Mouse (Mus musculus) lung, embryonic 16.5 days (tissue): ENCODE data around the gene Rusc2. TPM values are rescaled to one million over a fixed set of nuclear protein-coding genes. Genes with fewer than 3 reads are reported as not detected.

ENCODE experiments used
- ATAC-seq: fragments of 200-750 bp; cut with Nextera tagmentation; 2 replicates; pipeline ENCODE4 v1.8.0; 2017; ENCODE audit warnings: low read depth, mild to moderate bottlenecking, moderate library complexity
- H3K27ac ChIP-seq: fragments of 300-500 bp; sonication (generic); 2 replicates; pipeline ENCODE4 v1.5.1; 2014; ENCODE audit warnings: mild to moderate bottlenecking, control low read depth, low read length
- H3K27me3 ChIP-seq: fragments of 300-500 bp; sonication (generic); 2 replicates; pipeline ENCODE4 v1.6.1; 2014; ENCODE audit warnings: low read depth, low read length, mixed read lengths; ENCODE audit not compliant: control insufficient read depth, insufficient read depth
- H3K36me3 ChIP-seq: fragments of 300-500 bp; sonication (generic); 2 replicates; pipeline ENCODE4 v1.6.1; 2014; ENCODE audit warnings: low read length; ENCODE audit not compliant: control insufficient read depth, insufficient read depth
- H3K4me1 ChIP-seq: fragments of 300-500 bp; sonication (generic); replicated peaks from 2 replicates; pipeline ENCODE4 v1.6.1; 2014; ENCODE audit warnings: low read length, mixed read lengths; ENCODE audit not compliant: control insufficient read depth, insufficient read depth
- H3K4me2 ChIP-seq: fragments of 300-500 bp; sonication (generic); 2 replicates; pipeline ENCODE4 v1.6.1; 2014; ENCODE audit warnings: low read depth, low read length, control low read depth
- H3K4me3 ChIP-seq: fragments of 300-500 bp; sonication (generic); 2 replicates; pipeline ENCODE4 v1.5.1; 2014; ENCODE audit warnings: mild to moderate bottlenecking, low read length, control low read depth
- H3K9ac ChIP-seq: fragments of 300-500 bp; sonication (generic); 2 replicates; pipeline ENCODE4 v1.6.1; 2014; ENCODE audit warnings: low read length, control low read depth
- H3K9me3 ChIP-seq: fragments of 300-500 bp; sonication (generic); 2 replicates; pipeline ENCODE4 v1.6.1; 2016; ENCODE audit warnings: low read length; ENCODE audit not compliant: control insufficient read depth
- WGBS: fragments of 180-500 bp; shearing (Covaris S2); extraction: QIAGEN DNeasy Blood & Tissue Kit; methylation state at CpG from one replicate; pipeline ENCODE4 v1.1.7; 2014; 5-methylcytosine and 5-hydroxymethylcytosine counted together
- polyA plus RNA-seq: library from polyadenylated mRNA; unstranded; fragments of >200 nt; fragmentation: Nextera tagmentation; extraction: Ambion mirVana; gene quantifications from 2 replicates; pipeline ENCODE4 v1.2.1, GENCODE M21; 2015

Gene Rusc2
- polyA plus RNA-seq, 1 experiment from 2014 or later, result 15.1 TPM

GRCm38 (mm10) chr4:43402212-43402611 lies 20.4 kb downstream of the Rusc2 start:
- Histone ChIP-seq H3K9me3 (no peaks in the 10 kb centered on the region), H3K27me3 (no peaks in the 10 kb centered on the region), H3K4me3 (no peak overlapping the region), H3K4me1 (peaks cover 48% of the 10 kb centered on the region), H3K36me3 (no peaks in the 10 kb centered on the region), H3K4me2 (no peak overlapping the region), H3K27ac (no peak overlapping the region), H3K9ac (no peak overlapping the region)
- 62% methylated on average over 9 of the region's 9 CpGs for WGBS
- ATAC-seq, result no peak

- Histone ChIP-seq H3K9me3 (no peaks in the 10 kb centered on the region), H3K4me3 (no peak overlapping the region), H3K9ac (no peak overlapping the region), H3K4me1 (peaks cover 34% of the 10 kb centered on the region), H3K4me2 (no peak overlapping the region), H3K27ac (no peak overlapping the region), H3K36me3 (no peaks in the 10 kb centered on the region), H3K27me3 (no peaks in the 10 kb centered on the region)
- no peak for ATAC-seq
- 90% methylated on average over 10 of the region's 10 CpGs for WGBS
Measured at GRCm38 (mm10) chr4:43404697-43405096, 22.9 kb downstream of the Rusc2 start.

- Histone ChIP-seq H3K4me2 (peak overlapping the region; percentile 64), H3K9me3 (no peaks in the 10 kb centered on the region), H3K27ac (peak overlapping the region; percentile 92), H3K4me3 (peak overlapping the region; percentile 48), H3K27me3 (no peaks in the 10 kb centered on the region), H3K36me3 (no peaks in the 10 kb centered on the region), H3K4me1 (peaks cover 17% of the 10 kb centered on the region), H3K9ac (peak overlapping the region; percentile 66)
- 2% methylated on average over 28 of the region's 28 CpGs for WGBS
- ATAC-seq, result peak; percentile 98
Measured at GRCm38 (mm10) chr4:43406162-43406971, 24.6 kb downstream of the Rusc2 start.

- Histone ChIP-seq H3K9ac (peak overlapping the region; percentile 66), H3K36me3 (no peaks in the 10 kb centered on the region), H3K4me1 (peaks cover 15% of the 10 kb centered on the region), H3K4me3 (peak overlapping the region; percentile 48), H3K4me2 (peak overlapping the region; percentile 64), H3K27me3 (no peaks in the 10 kb centered on the region), H3K9me3 (no peaks in the 10 kb centered on the region), H3K27ac (peak overlapping the region; percentile 92)
- WGBS, result 70% methylated on average over 12 of the region's 12 CpGs
- no peak for ATAC-seq
Measured at GRCm38 (mm10) chr4:43407071-43407920, 25.5 kb downstream of the Rusc2 start.

- Histone ChIP-seq H3K4me1 (peaks cover 29% of the 10 kb centered on the region), H3K27ac (no peak overlapping the region), H3K9me3 (no peaks in the 10 kb centered on the region), H3K4me2 (no peak overlapping the region), H3K4me3 (no peak overlapping the region), H3K27me3 (no peaks in the 10 kb centered on the region), H3K36me3 (peaks cover 20% of the 10 kb centered on the region), H3K9ac (no peak overlapping the region)
- WGBS, result 86% methylated on average over 12 of the region's 14 CpGs
- no peak for ATAC-seq
Measured at GRCm38 (mm10) chr4:43414761-43415160, 33.0 kb downstream of the Rusc2 start.

GRCm38 (mm10) chr4:43415221-43416070 lies 33.7 kb downstream of the Rusc2 start:
- H3K27ac ChIP-seq, result no peak overlapping the region
- H3K4me1 ChIP-seq, result peaks cover 34% of the 10 kb centered on the region
- 90% methylated on average over 29 of the region's 29 CpGs for WGBS
- H3K9ac ChIP-seq, result no peak overlapping the region
- no peak for ATAC-seq
- peaks cover 20% of the 10 kb centered on the region for H3K36me3 ChIP-seq
- no peaks in the 10 kb centered on the region for H3K27me3 ChIP-seq
- H3K4me3 ChIP-seq, result no peak overlapping the region
- H3K9me3 ChIP-seq, result no peaks in the 10 kb centered on the region
- no peak overlapping the region for H3K4me2 ChIP-seq

- WGBS, result 95% methylated on average over 22 of the region's 22 CpGs
- Histone ChIP-seq H3K9ac (no peak overlapping the region), H3K27me3 (no peaks in the 10 kb centered on the region), H3K4me1 (peaks cover 34% of the 10 kb centered on the region), H3K4me2 (no peak overlapping the region), H3K4me3 (no peak overlapping the region), H3K9me3 (no peaks in the 10 kb centered on the region), H3K36me3 (peaks cover 20% of the 10 kb centered on the region), H3K27ac (no peak overlapping the region)
- ATAC-seq, result no peak
Measured at GRCm38 (mm10) chr4:43416071-43416490, 34.3 kb downstream of the Rusc2 start.

DNA sequence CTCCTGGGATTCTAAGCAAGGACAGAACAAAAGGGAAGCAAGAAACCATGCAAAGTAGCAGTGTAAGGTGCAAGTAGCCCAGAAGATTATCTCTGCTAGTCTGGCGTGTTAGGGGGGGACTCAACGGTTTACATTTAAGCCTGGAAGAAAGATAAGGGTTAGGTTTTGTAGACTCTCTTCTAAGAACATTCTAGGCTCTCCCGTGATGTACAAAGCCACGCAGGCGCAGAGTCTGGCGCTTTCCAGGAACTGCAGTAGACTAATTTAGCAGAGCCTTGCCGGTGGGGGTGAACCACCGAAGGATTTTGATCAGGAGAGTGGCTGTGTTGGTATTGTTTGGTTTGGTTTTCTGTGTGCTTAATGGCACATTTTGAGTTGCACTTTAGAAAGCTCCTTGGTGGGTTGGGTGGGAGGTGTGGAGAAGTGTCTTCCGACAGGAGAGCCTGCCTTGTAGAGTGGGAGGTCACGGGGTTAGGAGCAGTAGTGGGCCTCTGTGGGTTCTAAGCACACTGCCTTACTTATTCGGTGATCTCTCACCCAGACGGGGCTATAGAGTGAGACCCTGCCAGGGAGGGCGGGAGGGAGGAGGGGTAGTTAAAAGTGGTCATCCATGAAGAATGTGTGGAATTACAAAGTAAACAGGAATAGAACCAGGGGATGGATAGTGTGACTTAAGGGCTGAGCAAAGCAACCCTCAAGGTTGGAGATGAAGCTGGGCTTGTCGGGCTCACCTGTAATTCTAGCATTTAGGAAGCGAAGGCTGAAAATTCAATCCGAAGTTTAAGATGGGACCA lies 35.7 kb downstream of the Rusc2 start:
- Histone ChIP-seq H3K4me2 (no peak overlapping the region), H3K36me3 (peaks cover 29% of the 10 kb centered on the region), H3K27me3 (no peaks in the 10 kb centered on the region), H3K9ac (peak overlapping the region; percentile 14; the same call in 1 of the 2 replicates), H3K4me1 (peaks cover 34% of the 10 kb centered on the region), H3K9me3 (no peaks in the 10 kb centered on the region), H3K4me3 (no peak overlapping the region), H3K27ac (peak overlapping the region; percentile 73)
- peak; percentile 54 for ATAC-seq
- 49% methylated on average over 16 of the region's 16 CpGs for WGBS
